Mouse (Mus musculus): ENCODE results near the gene Zfp217. TPM values are rescaled to one million over a fixed set of nuclear protein-coding genes. Genes with fewer than 3 reads are reported as not detected.
A peak's percentile ranks its signal among the peaks of the same experiment; 100 is the strongest.

Gene Zfp217
- polyA plus RNA-seq, 1 experiment from 2014 or later: 4.9 TPM

DNA sequence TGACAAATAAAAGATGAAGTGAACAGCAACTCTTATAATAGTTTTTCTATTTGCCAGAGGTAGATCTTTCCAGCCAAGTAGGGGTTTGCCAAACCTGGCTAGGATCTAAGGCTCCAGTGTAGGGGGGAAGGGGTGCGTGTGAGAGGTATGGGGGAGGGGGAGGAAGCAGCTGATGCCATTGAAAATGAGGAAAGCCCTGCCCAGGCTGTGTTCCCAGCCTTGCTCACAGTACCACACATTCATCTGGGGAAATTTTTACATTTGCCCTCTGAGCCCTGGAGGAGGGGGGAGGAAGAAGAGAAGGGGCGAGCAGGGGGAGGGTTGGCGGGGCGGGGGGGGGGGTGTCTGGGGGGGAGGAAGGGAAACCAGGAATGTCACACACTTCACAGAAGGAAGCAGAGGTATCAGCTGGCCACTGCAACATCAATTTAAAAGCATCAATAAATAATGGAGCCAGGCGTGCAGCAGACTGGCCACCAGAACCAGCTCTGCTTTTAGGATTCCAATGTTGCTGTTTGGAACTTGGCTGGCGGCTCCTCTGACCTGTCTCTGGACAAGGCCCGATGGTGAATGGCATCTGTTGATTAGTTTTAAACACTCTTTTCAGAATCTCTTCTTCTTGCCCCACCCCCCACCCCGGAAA lies 28.5 kb upstream of the Zfp217 start:
- no peak for DNase-seq
- no peaks in the 10 kb centered on the region for H3K9me3 ChIP-seq (ENCODE audit: low read depth, low read length)
- no peak for ATAC-seq (ENCODE audit: insufficient read depth)
- no peak overlapping the region for H3K4me3 ChIP-seq (ENCODE audit: low read depth, low read length)
- no peak for TF ChIP-seq CTCF (IDR thresholded peaks at IDR 0.05; ENCODE audit: low read depth)
- no peak overlapping the region; the same call in 1 of the 2 replicates for H3K9ac ChIP-seq
- H3K27ac ChIP-seq (ENCODE audit: low read depth): no peak overlapping the region
- H3K4me2 ChIP-seq: peak overlapping the region; percentile 45; the same call in 1 of the 2 replicates
- H3K27me3 ChIP-seq (ENCODE audit: insufficient read depth, low read length): no peaks in the 10 kb centered on the region
- WGBS: 17% methylated on average over 8 of the region's 8 CpGs
- H3K4me1 ChIP-seq (ENCODE audit: insufficient read depth): peaks cover 24% of the 10 kb centered on the region
- no peaks in the 10 kb centered on the region for H3K36me3 ChIP-seq (ENCODE audit: insufficient read depth)

DNA sequence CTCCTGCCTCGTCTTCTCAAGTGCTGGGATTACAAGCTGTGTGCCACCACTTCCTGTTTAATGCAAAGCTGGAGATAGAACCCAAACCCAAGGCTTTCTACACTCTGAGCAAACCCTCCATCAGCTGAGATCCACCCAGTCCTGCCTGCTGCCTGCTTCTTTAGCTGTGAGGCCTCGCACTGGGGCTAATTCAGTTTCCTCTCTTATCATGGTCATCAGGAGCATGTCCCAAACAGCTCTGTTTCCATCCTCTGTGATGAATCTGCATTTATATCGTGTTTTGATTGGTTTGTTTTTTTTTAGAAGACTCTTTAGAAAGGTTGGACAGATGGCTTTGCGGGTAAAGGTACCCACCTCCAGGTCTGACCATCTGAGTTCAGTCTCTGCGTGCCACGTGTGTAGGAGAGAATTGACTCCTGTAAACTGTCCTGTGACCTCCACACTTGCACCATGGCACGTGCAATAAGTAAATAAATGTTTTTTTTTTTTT lies 27.8 kb upstream of the Zfp217 start:
- H3K36me3 ChIP-seq (ENCODE audit: insufficient read depth): no peaks in the 10 kb centered on the region
- TF ChIP-seq CTCF (IDR thresholded peaks at IDR 0.05; ENCODE audit: low read depth): no peak
- H3K9me3 ChIP-seq (ENCODE audit: low read depth, low read length): no peaks in the 10 kb centered on the region
- H3K4me1 ChIP-seq (ENCODE audit: insufficient read depth): peaks cover 24% of the 10 kb centered on the region
- DNase-seq (no peak), ATAC-seq (ENCODE audit: insufficient read depth) (no peak)
- peak overlapping the region; percentile 26; the same call in 1 of the 2 replicates for H3K27ac ChIP-seq (ENCODE audit: low read depth)
- H3K9ac ChIP-seq: no peak overlapping the region
- WGBS: 35% methylated on average over 7 of the region's 7 CpGs
- H3K27me3 ChIP-seq (ENCODE audit: insufficient read depth, low read length): no peaks in the 10 kb centered on the region
- no peak overlapping the region for H3K4me2 ChIP-seq
- H3K4me3 ChIP-seq (ENCODE audit: low read depth, low read length): no peak overlapping the region

DNA sequence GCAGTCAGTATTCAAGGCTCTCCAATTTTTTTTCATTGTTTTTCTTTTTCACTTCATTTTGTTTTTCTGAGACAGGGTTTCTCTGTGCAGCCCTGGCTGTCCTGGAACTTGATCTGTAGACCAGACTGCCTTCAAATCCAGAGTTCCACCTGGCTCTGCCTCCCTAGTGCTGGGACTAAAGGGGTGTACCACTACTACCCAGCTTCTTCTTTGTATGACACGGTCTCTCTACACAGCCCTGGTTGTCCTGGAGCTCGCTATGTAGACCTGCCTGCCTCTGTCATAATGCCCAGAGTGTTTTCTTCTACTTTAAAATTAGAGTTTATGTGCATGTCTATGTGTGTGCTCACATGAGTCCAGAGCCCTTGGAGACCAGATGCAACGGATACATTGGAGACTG lies 27.3 kb upstream of the Zfp217 start:
- Histone ChIP-seq H3K36me3 (ENCODE audit: insufficient read depth) (no peaks in the 10 kb centered on the region), H3K4me2 (no peak overlapping the region), H3K9me3 (ENCODE audit: low read depth, low read length) (no peaks in the 10 kb centered on the region), H3K4me3 (ENCODE audit: low read depth, low read length) (no peak overlapping the region), H3K9ac (no peak overlapping the region), H3K4me1 (ENCODE audit: insufficient read depth) (peaks cover 24% of the 10 kb centered on the region), H3K27me3 (ENCODE audit: insufficient read depth, low read length) (no peaks in the 10 kb centered on the region), H3K27ac (ENCODE audit: low read depth) (peak overlapping the region; percentile 26; the same call in 1 of the 2 replicates)
- WGBS: 75% methylated on average over 3 of the region's 3 CpGs
- ATAC-seq (ENCODE audit: insufficient read depth): no peak
- no peak for DNase-seq
- no peak for TF ChIP-seq CTCF (IDR thresholded peaks at IDR 0.05; ENCODE audit: low read depth)

GRCm38 (mm10) chr2:170169062-170169461 lies 21.2 kb upstream of the Zfp217 start:
- no peaks in the 10 kb centered on the region for H3K27me3 ChIP-seq (ENCODE audit: insufficient read depth, low read length)
- peak overlapping the region; percentile 27; the same call in 1 of the 2 replicates for H3K27ac ChIP-seq (ENCODE audit: low read depth)
- no peak overlapping the region for H3K4me2 ChIP-seq
- H3K9ac ChIP-seq: no peak overlapping the region
- H3K4me1 ChIP-seq (ENCODE audit: insufficient read depth): no peaks in the 10 kb centered on the region
- no peaks in the 10 kb centered on the region for H3K9me3 ChIP-seq (ENCODE audit: low read depth, low read length)
- no peak for ATAC-seq (ENCODE audit: insufficient read depth)
- DNase-seq: no peak
- no peak overlapping the region for H3K4me3 ChIP-seq (ENCODE audit: low read depth, low read length)
- no peaks in the 10 kb centered on the region for H3K36me3 ChIP-seq (ENCODE audit: insufficient read depth)
- no peak for TF ChIP-seq CTCF (IDR thresholded peaks at IDR 0.05; ENCODE audit: low read depth)

- Histone ChIP-seq H3K4me1 (ENCODE audit: insufficient read depth) (no peaks in the 10 kb centered on the region), H3K9ac (no peak overlapping the region), H3K27ac (ENCODE audit: low read depth) (no peak overlapping the region), H3K4me2 (no peak overlapping the region), H3K27me3 (ENCODE audit: insufficient read depth, low read length) (no peaks in the 10 kb centered on the region), H3K36me3 (ENCODE audit: insufficient read depth) (no peaks in the 10 kb centered on the region), H3K4me3 (ENCODE audit: low read depth, low read length) (no peak overlapping the region), H3K9me3 (ENCODE audit: low read depth, low read length) (no peaks in the 10 kb centered on the region)
- 79% methylated on average over 10 of the region's 10 CpGs for WGBS
- ATAC-seq (ENCODE audit: insufficient read depth) (no peak), DNase-seq (no peak)
- TF ChIP-seq CTCF (IDR thresholded peaks at IDR 0.05; ENCODE audit: low read depth): no peak
These were observed 17.7 kb upstream of the Zfp217 start for GRCm38 (mm10) chr2:170165649-170166048.

GRCm38 (mm10) chr2:170163671-170164462 lies 16.0 kb upstream of the Zfp217 start:
- WGBS: 45% methylated on average over 18 of the region's 18 CpGs
- no peak overlapping the region for H3K9ac ChIP-seq

More at GRCm38 (mm10) chr2:170163671-170164462, 16.0 kb upstream of the Zfp217 start:
- Histone ChIP-seq H3K4me1 (ENCODE audit: insufficient read depth) (0 out of 2 replicates have a peak, but pooled peaks cover 3% of the 10 kb centered on the region), H3K4me2 (no peak overlapping the region), H3K4me3 (ENCODE audit: low read depth, low read length) (no peak overlapping the region), H3K27ac (ENCODE audit: low read depth) (0 out of 2 replicates have a peak overlapping the region, but pooled peaks have one; percentile 9), H3K9me3 (ENCODE audit: low read depth, low read length) (no peaks in the 10 kb centered on the region), H3K27me3 (ENCODE audit: insufficient read depth, low read length) (no peaks in the 10 kb centered on the region), H3K36me3 (ENCODE audit: insufficient read depth) (no peaks in the 10 kb centered on the region)
- peak; percentile 92 for ATAC-seq (ENCODE audit: insufficient read depth)
- no peak for TF ChIP-seq CTCF (IDR thresholded peaks at IDR 0.05; ENCODE audit: low read depth)
- DNase-seq: peak; percentile 85

Data from lung, embryonic 14.5 days (tissue).